Mouse (Mus musculus) right cerebral cortex, adult 2 months (tissue): ENCODE measurements around the gene Cbarp.

Experiments used
- DNase-seq, 2 experiments: peaks; one replicate each; pipeline ENCODE4 v3.0.0; 2021 to 2022; ENCODE audit warnings: low spot score in 2 of 2

Cbarp gene

GRCm38 (mm10) chr10:80140666-80141035, at the start of gene Cbarp:
Gene Cbarp (minus strand): TSS chr10:80140835.
- DNase-seq = no peak

- no peak for DNase-seq
Observed at GRCm38 (mm10) chr10:80189999-80190398, 49.4 kb upstream of the Cbarp start.

GRCm38 (mm10) chr10:80188453-80189024, 47.9 kb upstream of the Cbarp start:
- no peak for DNase-seq

GRCm38 (mm10) chr10:80187739-80188138, 47.1 kb upstream of the Cbarp start:
- no peak for DNase-seq

GRCm38 (mm10) chr10:80186649-80187048, 46.0 kb upstream of the Cbarp start:
- DNase-seq = no peak

GRCm38 (mm10) chr10:80182547-80182946, 41.9 kb upstream of the Cbarp start:
- no peak for DNase-seq

- DNase-seq = no peak
Observed at GRCm38 (mm10) chr10:80180823-80181222, 40.2 kb upstream of the Cbarp start.

GRCm38 (mm10) chr10:80180288-80180687, 39.7 kb upstream of the Cbarp start:
- DNase-seq = no peak

GRCm38 (mm10) chr10:80179068-80180051, 38.7 kb upstream of the Cbarp start, which contains the start of gene Efna2:
Gene Efna2 (plus strand): TSS chr10:80179482.
- DNase-seq = peak in 1 of 2 experiments; percentile 33

- no peak for DNase-seq
Observed at GRCm38 (mm10) chr10:80177441-80178279, 37.0 kb upstream of the Cbarp start.

- DNase-seq = no peak
Observed at GRCm38 (mm10) chr10:80176270-80176834, 35.7 kb upstream of the Cbarp start.

- DNase-seq = no peak
Observed at GRCm38 (mm10) chr10:80175536-80176269, 35.1 kb upstream of the Cbarp start.

GRCm38 (mm10) chr10:80174705-80175104, 34.1 kb upstream of the Cbarp start:
- peak in 1 of 2 experiments; percentile 7 for DNase-seq

- DNase-seq = peak in 1 of 2 experiments; percentile 4
Observed at GRCm38 (mm10) chr10:80173955-80174640, 33.5 kb upstream of the Cbarp start.

- no peak for DNase-seq
Observed at GRCm38 (mm10) chr10:80173358-80173757, 32.7 kb upstream of the Cbarp start.

- peak; percentile 87 to 93 for DNase-seq
Observed at GRCm38 (mm10) chr10:80172527-80173292, 32.1 kb upstream of the Cbarp start, which contains the start of gene 1600002K03Rik. Gene 1600002K03Rik (plus strand): TSS chr10:80172944.

GRCm38 (mm10) chr10:80171760-80172526, 31.3 kb upstream of the Cbarp start:
- DNase-seq = peak in 1 of 2 experiments; percentile 3

- DNase-seq = no peak
Observed at GRCm38 (mm10) chr10:80171252-80171651, 30.6 kb upstream of the Cbarp start.

- DNase-seq = no peak
Observed at GRCm38 (mm10) chr10:80170601-80171021, 30.0 kb upstream of the Cbarp start.
